Mouse (Mus musculus) brain, embryonic 14.5 days (tissue): ENCODE data around the gene Ltbp3.

Source experiments
- CTCF ChIP-seq: fragments of 200-500 bp; IDR thresholded peaks from 2 replicates; pipeline ENCODE4 v1.5.1; 2012; ENCODE audit warnings: inconsistent platforms, mild to moderate bottlenecking, moderate library complexity, borderline replicate concordance; ENCODE audit not compliant: insufficient read depth, insufficient read length; ENCODE audit errors: extremely low read depth
- POLR2A ChIP-seq: fragments of 200-500 bp; IDR thresholded peaks from 2 replicates; pipeline ENCODE4 v1.6.1; 2012; ENCODE audit warnings: mild to moderate bottlenecking, inconsistent platforms, borderline replicate concordance; ENCODE audit not compliant: poor library complexity, insufficient read depth, insufficient read length, severe bottlenecking; ENCODE audit errors: extremely low read depth

GRCm38 (mm10) chr19:5802787-5803040 is 62.0 kb downstream of the Ltbp3 start:
- TF ChIP-seq CTCF = no peak
- TF ChIP-seq POLR2A = no peak
